Mouse (Mus musculus) E14TG2a.4 (cell line): ENCODE measurements around the gene Napsa.

Experiments used
- CTCF ChIP-seq: conservative IDR thresholded peaks from 2 replicates; pipeline ENCODE4 v1.5.1; 2014; ENCODE audit warnings: low read length
- NANOG ChIP-seq: IDR thresholded peaks from 2 replicates; pipeline ENCODE4 v1.6.1; 2014; ENCODE audit warnings: borderline replicate concordance, low read length, mixed read lengths
- POU5F1 ChIP-seq: IDR thresholded peaks from 2 replicates; pipeline ENCODE4 v1.6.1; 2014; ENCODE audit warnings: low read length, borderline replicate concordance

GRCm38 (mm10) chr7:44596051-44596450 is 23.9 kb downstream of the Napsa start:
- TF ChIP-seq CTCF (no peak), NANOG (no peak), POU5F1 (no peak)
